Mouse (Mus musculus): ENCODE data around the gene Ric8a. TPM values are rescaled to one million over a fixed set of nuclear protein-coding genes. Genes with fewer than 3 reads are reported as not detected.

Ric8a gene
- 52.4 TPM for polyA plus RNA-seq (2014; fragmentation: Illumina TruSeq; extraction: RNeasy Lipid Tissue Mini Kit (QIAGEN cat#74804); ENCODE audit: low read depth, low replicate concordance)

DNA sequence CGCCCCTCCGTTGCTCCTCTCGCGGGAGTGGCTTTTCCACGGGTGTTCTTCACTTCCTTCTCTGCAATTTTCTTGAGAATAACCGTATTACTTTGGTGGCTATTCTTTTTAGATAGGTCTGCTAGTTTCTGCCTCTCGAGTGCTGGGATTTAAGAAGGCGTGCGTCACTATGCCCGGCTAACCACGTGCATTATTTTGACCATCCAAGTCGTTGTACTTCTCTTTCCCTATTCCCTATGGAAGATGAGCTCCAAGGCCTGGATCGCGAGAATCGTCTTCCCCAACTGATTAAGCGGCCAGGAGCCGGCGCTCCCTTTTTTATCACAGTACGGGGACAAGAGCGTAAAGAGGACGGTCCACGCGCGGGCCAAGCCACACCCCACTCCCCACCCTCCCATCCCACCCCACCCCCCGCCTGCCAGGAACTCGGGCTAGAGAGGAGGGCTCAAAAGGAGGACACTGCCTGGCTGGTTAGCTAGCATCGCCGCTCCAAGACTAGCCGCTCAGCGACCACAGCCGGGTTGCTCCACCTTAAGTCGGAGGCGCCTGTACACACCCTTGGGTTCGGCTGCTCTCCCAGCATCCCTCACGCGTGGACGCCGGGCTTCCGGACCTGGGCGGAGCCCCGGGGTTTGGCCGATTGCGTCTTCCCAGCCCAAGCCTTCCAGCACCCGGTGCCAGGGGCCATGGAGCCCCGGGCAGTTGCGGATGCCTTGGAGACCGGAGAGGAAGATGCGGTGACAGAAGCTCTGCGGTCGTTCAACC lies at the start of gene Ric8a:
TSS of gene Ric8a (plus strand) at position 173 of the 765 bp plus-strand sequence.

DNA sequence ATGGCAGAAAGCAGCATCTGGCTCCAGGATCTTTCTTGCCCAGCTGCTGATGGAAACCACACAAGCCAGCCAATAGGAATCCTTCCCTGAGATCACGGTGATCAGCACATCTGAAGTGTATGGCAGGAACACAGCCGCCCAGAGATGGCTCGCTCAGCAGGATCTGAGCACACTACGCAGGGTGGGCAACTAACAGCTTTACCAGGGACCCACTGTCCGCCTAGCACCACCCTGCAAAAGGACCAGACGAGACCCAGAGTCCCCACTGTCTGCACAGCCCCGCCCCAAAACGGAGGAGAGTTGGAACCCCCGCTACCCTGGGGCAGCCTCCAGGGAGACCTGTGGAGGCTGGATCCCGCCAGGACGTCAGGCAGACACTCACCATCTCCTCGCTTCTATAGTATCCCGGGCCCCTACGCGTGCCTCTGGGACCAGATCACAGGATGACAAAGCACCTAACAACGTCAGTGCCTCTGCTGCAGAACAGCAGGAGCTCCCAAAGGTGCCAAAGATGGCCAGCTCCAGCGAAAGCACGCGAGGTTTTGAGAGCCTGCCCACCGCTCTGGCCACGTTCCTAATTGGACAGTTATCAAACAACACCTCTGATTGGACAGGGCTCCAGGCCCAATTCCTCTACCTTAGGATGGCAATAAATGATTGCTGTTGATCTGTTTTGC lies 35.0 kb upstream of the Ric8a start, which contains the start of gene Zfp941:
TSS of gene Zfp941 (minus strand) at position 526 of the 677 bp plus-strand sequence.

DNA sequence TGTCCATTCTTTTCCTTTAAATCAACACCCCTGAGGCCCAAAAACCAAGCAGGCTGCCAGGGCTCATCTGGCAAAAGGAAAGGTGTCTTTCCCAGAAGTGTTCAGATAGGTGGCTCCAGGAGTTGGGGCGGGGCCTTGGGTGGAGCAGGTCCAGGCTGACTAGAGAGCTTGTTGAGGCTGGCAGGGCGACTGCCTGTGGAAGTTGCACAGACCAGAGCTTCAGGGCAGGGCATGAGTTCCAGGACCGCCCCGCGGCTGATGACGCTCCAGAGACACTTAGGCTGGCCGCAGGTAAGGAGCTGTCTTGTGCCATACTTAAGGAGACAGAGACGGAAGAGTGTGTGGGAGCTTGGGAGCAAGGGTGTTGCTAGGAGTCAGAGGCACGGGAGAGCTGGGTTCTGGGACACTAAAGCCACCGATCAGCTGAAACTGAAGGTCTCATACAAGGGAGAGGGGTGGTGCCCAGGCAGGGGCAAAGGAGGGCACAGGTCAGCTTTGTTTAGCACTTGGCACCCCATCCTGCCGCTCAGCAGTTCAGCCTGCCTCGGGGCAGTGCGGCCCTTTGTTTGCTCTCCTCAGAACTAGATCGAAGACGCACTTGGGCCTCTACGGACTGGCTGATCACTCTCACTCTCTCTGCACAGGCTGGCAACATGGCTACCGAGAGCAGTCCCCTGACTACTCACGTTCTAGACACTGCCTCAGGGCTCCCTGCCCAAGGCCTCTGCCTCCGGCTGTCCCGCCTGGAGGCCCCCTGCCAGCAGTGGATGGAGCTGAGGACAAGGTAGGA lies 21.6 kb upstream of the Ric8a start, which contains the start of gene Urah:
TSS of gene Urah (plus strand) at position 51 of the 790 bp plus-strand sequence.

DNA sequence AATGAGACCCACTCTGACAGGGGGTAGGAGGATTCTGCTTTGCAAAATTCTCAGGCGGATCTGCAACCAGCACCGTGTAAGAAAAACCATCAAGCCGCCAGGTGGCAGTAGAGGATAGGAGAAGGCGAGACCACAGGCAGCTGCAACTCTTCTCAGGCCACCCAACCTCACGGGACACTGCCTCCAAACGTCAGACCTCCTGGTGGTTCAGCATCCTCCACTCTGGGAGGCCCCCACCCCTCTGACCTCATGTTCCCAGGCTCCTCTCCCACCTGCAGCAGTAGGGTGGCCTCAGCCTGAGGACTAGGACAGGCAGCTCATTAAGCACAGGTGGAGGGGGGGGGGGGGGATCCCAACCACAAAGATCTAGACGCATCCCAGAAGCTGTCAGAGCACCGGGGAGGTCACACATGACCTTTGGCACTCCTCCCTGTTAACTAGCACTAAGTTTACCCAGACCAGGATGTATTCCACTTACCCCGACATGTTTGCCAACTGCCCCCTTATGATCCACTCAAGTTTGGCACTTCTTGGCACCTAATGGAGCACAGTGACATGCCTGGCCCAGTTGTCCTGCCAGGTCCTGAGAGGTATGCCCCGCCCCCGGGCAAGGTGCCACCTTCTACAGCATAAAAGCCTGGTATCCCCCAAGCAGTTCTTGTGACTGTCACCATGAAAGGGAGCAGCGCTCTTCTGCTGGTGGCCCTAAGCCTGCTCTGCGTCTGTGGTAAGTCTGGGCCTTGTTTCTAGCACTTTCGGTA lies 11.7 kb upstream of the Ric8a start, which contains the start of gene Scgb1c1:
TSS of gene Scgb1c1 (plus strand) at position 643 of the 761 bp plus-strand sequence.

DNA sequence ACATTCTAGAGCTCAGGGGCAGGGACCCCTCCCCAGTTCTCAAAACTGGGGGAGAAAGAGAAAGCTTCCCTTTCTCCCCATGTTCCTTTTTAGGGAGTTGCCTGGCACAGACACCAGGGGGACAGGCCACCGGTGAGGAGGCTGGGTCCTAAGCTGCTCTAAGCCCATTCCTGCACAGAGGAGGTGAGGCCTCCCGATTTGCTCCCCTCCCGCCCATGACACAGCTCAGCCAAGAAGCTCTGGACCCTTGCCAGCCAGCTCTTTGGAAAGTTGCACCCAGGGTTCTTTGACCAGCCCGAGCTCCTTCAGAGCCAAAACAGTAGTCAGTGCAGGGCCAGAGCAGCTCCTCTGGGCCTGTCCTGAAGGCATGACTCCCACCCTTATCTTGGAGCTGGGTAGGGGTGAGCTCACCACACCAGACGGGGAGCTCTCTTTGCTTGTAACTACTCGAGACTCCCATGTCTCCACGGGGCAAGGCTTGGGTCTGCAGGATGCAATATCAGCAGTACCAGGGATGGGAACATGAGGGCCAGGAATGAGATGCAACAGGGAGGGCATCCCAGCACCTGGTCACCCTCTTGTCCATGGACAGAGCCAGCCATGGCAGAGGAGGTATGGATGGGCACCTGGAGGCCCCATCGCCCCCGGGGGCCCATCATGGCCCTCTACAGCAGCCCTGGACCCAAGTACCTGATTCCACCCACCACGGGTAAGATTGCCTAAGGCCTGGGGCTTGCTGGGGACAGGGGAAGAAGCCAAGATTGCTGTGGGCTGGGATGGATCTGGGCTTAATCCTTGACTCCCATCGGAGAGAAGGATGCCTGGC lies 8.8 kb upstream of the Ric8a start, which contains the start of gene Odf3:
TSS of gene Odf3 (plus strand) at position 51 of the 826 bp plus-strand sequence.

DNA sequence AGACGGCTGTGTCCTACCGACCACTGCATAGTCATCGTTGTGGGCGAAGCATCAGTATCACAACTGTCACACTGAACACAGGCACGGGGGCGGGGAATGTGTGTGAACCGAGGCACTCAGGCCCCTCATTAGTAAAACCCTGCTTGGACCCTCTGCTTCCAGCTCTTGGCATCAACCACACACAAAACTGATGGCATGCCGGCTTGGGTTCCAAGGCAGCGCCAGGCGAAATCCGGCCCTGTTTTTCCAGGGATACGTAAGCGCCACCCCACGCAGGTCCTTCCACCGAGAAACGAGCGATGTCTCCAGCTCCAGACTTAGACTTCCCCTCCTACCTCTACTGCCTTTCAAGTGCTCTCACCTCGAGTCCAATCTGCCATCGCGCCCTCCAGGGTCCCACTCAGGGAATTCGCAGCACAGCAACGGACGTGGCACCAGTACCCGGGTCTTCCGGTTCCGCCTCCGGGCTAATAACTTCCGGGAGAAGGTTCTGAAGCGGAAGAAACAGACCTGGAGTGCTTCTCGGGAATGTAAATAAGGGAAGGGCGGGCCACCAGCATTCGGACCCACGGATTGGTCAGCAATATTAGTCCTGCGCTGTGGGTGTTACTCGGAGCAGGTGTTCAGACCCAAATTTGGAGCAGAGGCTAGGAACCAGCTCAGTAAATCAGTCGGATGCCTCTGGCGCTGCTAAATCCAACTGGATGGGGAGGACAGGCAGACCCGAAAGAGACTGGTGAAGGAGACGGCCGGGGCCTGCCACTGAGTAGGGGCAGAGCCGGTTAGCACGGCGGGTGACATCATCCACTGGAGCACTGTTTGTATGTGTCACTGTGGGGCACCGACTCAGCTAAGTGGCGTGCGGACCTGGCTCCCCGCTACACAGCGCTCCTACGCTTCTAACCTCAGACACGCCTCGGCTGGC lies 635 bp upstream of the Ric8a start, which contains the start of gene Gm45785:
TSS of gene Gm45785 (minus strand) at position 472 of the 925 bp plus-strand sequence.

DNA sequence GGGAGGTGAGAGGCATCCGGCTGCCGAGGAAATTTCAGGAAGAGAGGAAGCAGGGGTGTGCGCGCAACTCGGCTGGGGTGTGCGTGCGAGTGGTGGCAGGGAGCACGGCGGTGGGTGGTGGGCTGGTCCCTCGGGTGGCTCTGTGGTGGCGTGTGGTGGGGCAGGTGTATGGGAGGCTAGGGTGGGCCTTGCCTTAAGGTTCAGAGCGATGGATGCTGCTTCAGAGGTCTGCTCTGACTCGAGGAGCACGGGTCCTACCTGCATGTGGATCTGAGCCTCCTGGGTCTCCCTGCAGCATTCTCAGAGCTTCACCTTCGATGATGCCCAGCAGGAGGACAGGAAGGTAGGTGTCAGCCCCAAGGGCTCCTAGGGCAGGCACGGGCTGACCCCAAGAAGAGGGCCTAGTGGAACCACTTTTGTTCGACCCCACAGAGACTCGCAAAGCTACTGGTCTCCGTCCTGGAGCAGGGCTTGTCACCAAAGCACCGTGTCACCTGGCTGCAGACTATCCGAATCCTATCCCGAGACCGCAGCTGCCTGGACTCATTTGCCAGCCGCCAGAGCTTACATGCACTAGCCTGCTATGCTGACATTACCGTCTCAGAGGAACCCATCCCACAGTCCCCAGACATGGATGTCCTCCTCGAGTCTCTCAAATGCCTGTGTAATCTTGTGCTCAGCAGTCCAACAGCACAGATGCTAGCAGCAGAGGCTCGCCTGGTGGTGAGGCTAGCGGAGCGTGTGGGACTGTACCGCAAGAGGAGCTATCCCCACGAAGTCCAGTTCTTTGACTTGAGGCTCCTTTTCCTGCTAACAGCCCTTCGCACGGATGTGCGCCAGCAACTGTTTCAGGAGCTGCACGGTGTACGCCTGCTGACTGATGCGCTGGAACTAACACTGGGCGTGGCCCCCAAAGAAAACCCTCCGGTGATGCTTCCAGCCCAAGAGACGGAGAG lies 1.1 kb downstream of the Ric8a start, which contains the start of gene Bet1l:
TSS of gene Bet1l (minus strand) at position 28 of the 956 bp plus-strand sequence.

DNA sequence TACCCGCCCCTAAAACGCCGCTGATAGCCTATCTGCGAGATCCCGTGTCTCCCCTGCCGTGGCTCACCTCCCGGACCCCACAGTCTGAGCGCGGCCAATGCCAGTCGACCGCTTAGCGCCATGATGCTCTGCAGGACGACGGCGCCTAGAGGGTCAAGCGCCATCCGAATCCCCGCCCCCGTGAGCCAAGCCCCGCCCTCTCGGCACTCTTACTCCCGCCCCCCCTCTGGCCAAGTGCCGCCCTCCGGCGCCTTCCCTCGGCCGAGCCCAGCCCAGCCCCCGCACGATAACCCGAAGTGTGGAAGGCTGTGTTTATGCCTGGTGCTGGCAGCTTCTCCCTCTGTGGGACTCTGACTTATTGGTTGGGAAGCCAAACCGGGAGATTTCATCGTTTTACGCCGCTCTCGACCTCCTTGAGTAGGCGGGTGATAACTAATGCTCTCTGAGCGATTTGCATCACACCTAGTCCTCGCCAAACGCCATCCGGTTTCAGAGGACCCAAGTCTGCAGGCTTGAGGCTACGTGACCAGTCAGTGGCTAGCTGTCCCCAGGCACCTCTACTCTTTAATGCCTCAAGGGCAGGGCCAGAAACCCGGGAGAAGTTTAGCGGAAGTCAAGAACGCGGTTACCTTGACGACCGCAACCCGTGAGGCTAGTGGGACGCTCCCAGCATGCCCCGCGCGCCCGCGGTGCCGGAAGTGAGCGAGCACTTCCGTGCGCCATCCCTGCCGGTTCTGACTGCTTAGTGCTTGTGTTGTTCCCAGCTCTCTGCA lies 25.1 kb downstream of the Ric8a start, which contains the start of the genes Psmd13 and Sirt3:
TSS of gene Psmd13 (plus strand) at position 273 of the 773 bp plus-strand sequence.
TSS of gene Sirt3 (minus strand) at position 614 of the 773 bp plus-strand sequence.

GRCm38 (mm10) chr7:140900220-140900619 lies 43.5 kb downstream of the Ric8a start, which contains the start of gene Cox8b:
Gene Cox8b (minus strand): TSS chr7:140900446.

Other genes with a start within 250 kb of the Ric8a start
- gene Olfr61, start 228.0 kb upstream of the Ric8a start, polyA plus RNA-seq (2014; fragmentation: Illumina TruSeq; extraction: RNeasy Lipid Tissue Mini Kit (QIAGEN cat#74804); ENCODE audit: low read depth, low replicate concordance), result not detected
- gene Olfr53, start 210.5 kb upstream of the Ric8a start, polyA plus RNA-seq (2014; fragmentation: Illumina TruSeq; extraction: RNeasy Lipid Tissue Mini Kit (QIAGEN cat#74804); ENCODE audit: low read depth, low replicate concordance), result not detected
- gene Olfr539, start 197.0 kb upstream of the Ric8a start, polyA plus RNA-seq (2014; fragmentation: Illumina TruSeq; extraction: RNeasy Lipid Tissue Mini Kit (QIAGEN cat#74804); ENCODE audit: low read depth, low replicate concordance), result not detected
- gene Olfr45, start 175.0 kb upstream of the Ric8a start, polyA plus RNA-seq (2014; fragmentation: Illumina TruSeq; extraction: RNeasy Lipid Tissue Mini Kit (QIAGEN cat#74804); ENCODE audit: low read depth, low replicate concordance), result not detected
- gene Olfr541, start 159.7 kb upstream of the Ric8a start, polyA plus RNA-seq (2014; fragmentation: Illumina TruSeq; extraction: RNeasy Lipid Tissue Mini Kit (QIAGEN cat#74804); ENCODE audit: low read depth, low replicate concordance), result not detected
- 1,170 TPM for gene Cyp2e1, start 93.2 kb upstream of the Ric8a start, polyA plus RNA-seq (2014; fragmentation: Illumina TruSeq; extraction: RNeasy Lipid Tissue Mini Kit (QIAGEN cat#74804); ENCODE audit: low read depth, low replicate concordance)
- gene Syce1, start 69.1 kb upstream of the Ric8a start, polyA plus RNA-seq (2014; fragmentation: Illumina TruSeq; extraction: RNeasy Lipid Tissue Mini Kit (QIAGEN cat#74804); ENCODE audit: low read depth, low replicate concordance), result 8.2 TPM
- gene Zfp941, start 34.8 kb upstream of the Ric8a start, polyA plus RNA-seq (2014; fragmentation: Illumina TruSeq; extraction: RNeasy Lipid Tissue Mini Kit (QIAGEN cat#74804); ENCODE audit: low read depth, low replicate concordance), result 0.36 TPM
- 1.8 TPM for gene Urah, start 21.9 kb upstream of the Ric8a start, polyA plus RNA-seq (2014; fragmentation: Illumina TruSeq; extraction: RNeasy Lipid Tissue Mini Kit (QIAGEN cat#74804); ENCODE audit: low read depth, low replicate concordance)
- not detected for gene Scgb1c1, start 11.4 kb upstream of the Ric8a start, polyA plus RNA-seq (2014; fragmentation: Illumina TruSeq; extraction: RNeasy Lipid Tissue Mini Kit (QIAGEN cat#74804); ENCODE audit: low read depth, low replicate concordance)
- gene Odf3, start 9.2 kb upstream of the Ric8a start, polyA plus RNA-seq (2014; fragmentation: Illumina TruSeq; extraction: RNeasy Lipid Tissue Mini Kit (QIAGEN cat#74804); ENCODE audit: low read depth, low replicate concordance), result 3.4 TPM
- not detected for gene Gm45785, start 626 bp upstream of the Ric8a start, polyA plus RNA-seq (2014; fragmentation: Illumina TruSeq; extraction: RNeasy Lipid Tissue Mini Kit (QIAGEN cat#74804); ENCODE audit: low read depth, low replicate concordance)
- gene Bet1l, start 620 bp downstream of the Ric8a start, polyA plus RNA-seq (2014; fragmentation: Illumina TruSeq; extraction: RNeasy Lipid Tissue Mini Kit (QIAGEN cat#74804); ENCODE audit: low read depth, low replicate concordance), result 29.9 TPM
- 79.4 TPM for gene Psmd13, start 25.0 kb downstream of the Ric8a start, polyA plus RNA-seq (2014; fragmentation: Illumina TruSeq; extraction: RNeasy Lipid Tissue Mini Kit (QIAGEN cat#74804); ENCODE audit: low read depth, low replicate concordance)
- gene Sirt3, start 25.4 kb downstream of the Ric8a start, polyA plus RNA-seq (2014; fragmentation: Illumina TruSeq; extraction: RNeasy Lipid Tissue Mini Kit (QIAGEN cat#74804); ENCODE audit: low read depth, low replicate concordance), result 24.1 TPM
- gene Cox8b, start 43.5 kb downstream of the Ric8a start, polyA plus RNA-seq (2014; fragmentation: Illumina TruSeq; extraction: RNeasy Lipid Tissue Mini Kit (QIAGEN cat#74804); ENCODE audit: low read depth, low replicate concordance), result 19.5 TPM
- 2.0 TPM for gene Nlrp6, start 63.9 kb downstream of the Ric8a start, polyA plus RNA-seq (2014; fragmentation: Illumina TruSeq; extraction: RNeasy Lipid Tissue Mini Kit (QIAGEN cat#74804); ENCODE audit: low read depth, low replicate concordance)
- gene Pgghg, start 84.4 kb downstream of the Ric8a start, polyA plus RNA-seq (2014; fragmentation: Illumina TruSeq; extraction: RNeasy Lipid Tissue Mini Kit (QIAGEN cat#74804); ENCODE audit: low read depth, low replicate concordance), result 14.7 TPM
- gene Ifitm5, start 93.3 kb downstream of the Ric8a start, polyA plus RNA-seq (2014; fragmentation: Illumina TruSeq; extraction: RNeasy Lipid Tissue Mini Kit (QIAGEN cat#74804); ENCODE audit: low read depth, low replicate concordance), result 1.2 TPM
- not detected for gene Gm45717, start 99.0 kb downstream of the Ric8a start, polyA plus RNA-seq (2014; fragmentation: Illumina TruSeq; extraction: RNeasy Lipid Tissue Mini Kit (QIAGEN cat#74804); ENCODE audit: low read depth, low replicate concordance)
- gene Ifitm2, start 99.0 kb downstream of the Ric8a start, polyA plus RNA-seq (2014; fragmentation: Illumina TruSeq; extraction: RNeasy Lipid Tissue Mini Kit (QIAGEN cat#74804); ENCODE audit: low read depth, low replicate concordance), result 414 TPM
- gene Ifitm1, start 110.3 kb downstream of the Ric8a start, polyA plus RNA-seq (2014; fragmentation: Illumina TruSeq; extraction: RNeasy Lipid Tissue Mini Kit (QIAGEN cat#74804); ENCODE audit: low read depth, low replicate concordance), result 31.1 TPM
- 370 TPM for gene Ifitm3, start 153.8 kb downstream of the Ric8a start, polyA plus RNA-seq (2014; fragmentation: Illumina TruSeq; extraction: RNeasy Lipid Tissue Mini Kit (QIAGEN cat#74804); ENCODE audit: low read depth, low replicate concordance)
- gene Ifitm6, start 161.0 kb downstream of the Ric8a start, polyA plus RNA-seq (2014; fragmentation: Illumina TruSeq; extraction: RNeasy Lipid Tissue Mini Kit (QIAGEN cat#74804); ENCODE audit: low read depth, low replicate concordance), result 14.7 TPM
- not detected for gene Gm17387, start 172.2 kb downstream of the Ric8a start, polyA plus RNA-seq (2014; fragmentation: Illumina TruSeq; extraction: RNeasy Lipid Tissue Mini Kit (QIAGEN cat#74804); ENCODE audit: low read depth, low replicate concordance)
- 5.2 TPM for gene B4galnt4, start 204.1 kb downstream of the Ric8a start, polyA plus RNA-seq (2014; fragmentation: Illumina TruSeq; extraction: RNeasy Lipid Tissue Mini Kit (QIAGEN cat#74804); ENCODE audit: low read depth, low replicate concordance)
- gene Pkp3, start 221.3 kb downstream of the Ric8a start, polyA plus RNA-seq (2014; fragmentation: Illumina TruSeq; extraction: RNeasy Lipid Tissue Mini Kit (QIAGEN cat#74804); ENCODE audit: low read depth, low replicate concordance), result 16.8 TPM
- 17.6 TPM for gene Sigirr, start 243.6 kb downstream of the Ric8a start, polyA plus RNA-seq (2014; fragmentation: Illumina TruSeq; extraction: RNeasy Lipid Tissue Mini Kit (QIAGEN cat#74804); ENCODE audit: low read depth, low replicate concordance)